Mouse (Mus musculus) bone marrow macrophage, adult 2 months (primary cell): ENCODE data around the gene Mast3.

Experiments used
- CTCF ChIP-seq: IDR thresholded peaks from 2 replicates; pipeline ENCODE4 v1.5.1; 2012; ENCODE audit warnings: low read depth, mild to moderate bottlenecking, low read length, moderate library complexity
- POLR2A ChIP-seq: IDR thresholded peaks from 2 replicates; pipeline ENCODE4 v1.6.1; 2012; ENCODE audit warnings: mild to moderate bottlenecking, low read depth, low read length, borderline replicate concordance

GRCm38 (mm10) chr8:70745691-70746220, 59.1 kb downstream of the Mast3 start:
- TF ChIP-seq CTCF = no peak
- TF ChIP-seq POLR2A = no peak
